Mouse (Mus musculus): ENCODE results near the gene Neurl1a.

Gene Neurl1a

DNA sequence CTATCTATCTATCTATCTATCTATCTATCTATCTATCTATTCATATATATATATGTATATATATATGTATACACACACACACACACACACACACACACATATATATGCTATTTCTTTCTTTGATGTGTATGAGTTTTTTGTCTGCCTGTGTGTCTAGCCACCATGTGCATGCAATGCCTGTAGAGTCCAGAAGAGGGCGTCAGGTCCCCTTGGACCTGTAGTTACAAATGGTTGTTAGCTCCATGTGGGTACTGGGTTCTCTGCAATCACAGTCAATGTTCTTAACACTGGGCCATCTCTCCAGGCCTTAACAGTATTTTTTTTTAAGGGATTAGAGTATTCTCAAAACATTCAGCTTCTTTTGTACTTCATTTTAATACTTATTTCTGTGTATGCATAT is 34.9 kb downstream of the Neurl1a start:
- DNase-seq (ENCODE audit: low read depth): no peak

DNA sequence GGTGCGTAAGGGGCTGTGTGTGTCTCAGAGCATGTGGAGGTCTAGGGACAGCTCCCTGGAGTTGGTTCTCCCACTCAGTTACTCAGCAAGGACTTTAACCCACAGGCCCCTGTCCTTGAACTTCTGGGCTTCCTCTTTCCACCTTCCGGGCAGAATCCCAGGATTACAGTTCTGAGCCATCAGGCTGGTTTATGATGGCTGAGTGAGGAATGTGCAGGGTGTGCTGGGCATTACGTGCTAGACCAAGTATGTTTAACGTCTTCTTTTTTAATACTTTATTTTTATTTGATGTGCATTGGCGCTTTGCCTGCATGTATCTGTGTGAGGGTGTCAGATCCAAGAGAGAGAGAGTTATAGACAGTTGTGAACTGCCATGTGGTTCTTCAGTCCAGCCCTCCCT is 38.1 kb downstream of the Neurl1a start:
- no peak for DNase-seq (ENCODE audit: low read depth)

DNA sequence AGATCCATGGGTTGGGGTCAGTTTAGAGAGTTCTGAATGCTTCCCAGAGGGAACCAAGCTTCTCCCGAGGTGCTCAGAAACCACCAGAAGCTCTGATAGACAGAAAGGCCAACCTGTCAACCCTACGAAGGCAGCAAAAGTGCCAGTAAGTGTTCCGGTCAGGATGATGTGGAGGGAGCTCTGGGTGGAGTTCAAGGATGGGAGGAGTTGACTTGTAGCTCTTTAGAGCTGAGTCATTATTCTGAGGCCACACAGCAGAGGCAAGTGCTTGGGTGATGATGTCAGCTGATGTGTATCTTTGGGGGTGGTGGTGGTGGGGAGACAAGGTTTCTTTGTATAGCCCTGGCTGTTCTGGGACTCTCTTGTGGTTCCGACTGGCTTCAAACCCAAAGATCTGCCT is 41.0 kb downstream of the Neurl1a start:
- DNase-seq (ENCODE audit: low read depth): peak; percentile 69

DNA sequence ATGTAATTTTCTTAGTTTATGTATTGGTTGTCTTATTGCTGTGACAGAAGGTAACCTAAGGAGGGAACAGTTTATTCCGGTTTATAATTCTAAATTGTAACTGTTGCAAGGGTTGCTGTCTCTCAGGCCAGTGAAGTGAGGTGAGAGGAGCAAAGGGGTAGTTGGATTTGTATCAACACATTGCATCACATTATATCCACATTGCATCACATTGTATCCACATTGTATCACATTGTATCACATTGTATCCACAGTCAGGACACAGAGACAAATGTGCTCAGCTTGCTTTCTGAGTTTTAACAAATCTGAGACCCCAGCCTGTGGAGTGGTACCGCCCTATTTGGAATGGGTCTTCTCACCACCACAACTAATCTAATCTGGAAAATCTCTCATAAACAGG is 41.6 kb downstream of the Neurl1a start:
- no peak for DNase-seq (ENCODE audit: low read depth)

DNA sequence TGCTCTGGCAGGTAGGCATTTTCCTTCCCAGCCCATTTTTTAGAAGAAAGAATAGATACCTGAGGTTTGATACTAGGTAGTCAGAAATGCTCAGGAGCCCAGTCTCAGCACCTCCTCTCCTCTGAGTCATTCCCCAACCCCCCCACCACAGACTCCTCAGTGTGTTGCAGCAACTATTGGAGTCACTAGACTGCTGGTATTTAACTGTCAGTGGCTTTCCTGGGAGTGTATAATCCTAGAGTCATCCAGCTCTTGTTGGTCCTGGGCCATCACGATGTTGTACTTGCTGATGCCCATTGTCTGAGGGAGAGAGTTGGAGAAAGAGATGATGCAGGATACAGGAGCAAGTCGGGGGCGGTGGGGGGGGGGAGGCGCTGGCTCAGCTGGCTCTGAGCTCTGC is 42.4 kb downstream of the Neurl1a start:
- no peak for DNase-seq (ENCODE audit: low read depth)

DNA sequence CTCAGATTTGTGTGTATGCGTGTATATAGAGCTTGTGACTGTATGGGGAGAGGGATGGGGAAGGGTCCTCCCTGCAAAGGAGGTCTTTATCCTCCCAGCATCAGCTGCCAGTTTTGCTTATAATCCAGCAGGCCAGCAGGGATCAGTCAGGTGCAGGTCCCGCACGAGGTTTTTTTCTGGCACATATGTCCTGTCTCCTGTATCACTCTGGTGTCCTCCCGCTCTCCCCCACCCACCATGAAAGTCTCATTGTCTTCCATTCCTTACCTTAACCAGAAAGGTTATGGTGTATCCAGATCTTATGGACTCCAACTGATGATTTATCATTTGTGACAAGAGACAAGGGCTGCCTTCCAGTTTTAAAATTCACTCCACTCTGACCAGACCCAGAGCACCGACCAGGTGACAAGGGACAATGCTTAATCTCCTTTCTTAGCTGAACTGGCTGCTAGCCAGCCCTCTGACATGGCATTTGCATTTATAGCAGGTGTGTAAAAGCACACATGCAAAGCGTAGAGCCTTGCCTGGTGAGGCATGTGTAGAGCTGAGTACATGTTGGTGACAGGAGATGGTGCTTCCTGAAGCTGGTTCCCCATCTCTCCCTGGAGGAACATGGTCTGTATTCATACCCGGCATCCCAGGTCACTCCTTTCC is 43.0 kb downstream of the Neurl1a start:
- no peak for DNase-seq (ENCODE audit: low read depth)

DNA sequence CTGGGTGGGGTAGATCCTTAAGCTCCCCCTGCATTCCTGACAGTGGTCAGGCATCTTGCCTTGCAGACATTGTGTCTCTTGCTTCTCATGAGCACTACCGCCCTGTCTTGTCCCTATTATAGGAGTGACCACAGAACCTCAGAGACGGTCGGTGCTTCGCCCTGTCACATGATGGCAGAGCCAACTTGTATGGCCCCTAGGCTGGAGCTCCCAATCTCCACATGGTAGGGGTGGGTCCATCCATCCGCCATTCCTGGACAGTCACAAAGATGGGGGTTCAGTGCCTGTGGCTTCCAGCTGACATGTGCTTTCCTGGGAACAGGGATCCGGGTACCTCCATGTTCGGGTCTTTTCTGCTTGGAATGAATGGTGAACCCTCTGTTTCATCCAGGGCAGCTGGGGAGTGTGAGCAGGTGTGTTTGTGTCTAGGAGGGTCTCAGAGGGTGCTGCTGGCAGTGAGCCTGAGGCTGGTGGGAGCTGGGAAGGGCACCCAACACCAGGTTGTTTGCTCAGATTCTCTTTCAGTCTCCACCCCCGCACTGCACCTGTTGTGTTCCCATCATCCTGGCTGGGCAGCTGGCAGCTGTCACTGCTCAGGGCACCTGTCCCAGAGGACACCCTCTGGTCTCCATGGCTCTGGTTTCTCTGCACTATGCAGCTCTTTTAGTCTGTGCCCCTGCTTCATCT is 43.7 kb downstream of the Neurl1a start:
- no peak for DNase-seq (ENCODE audit: low read depth)

DNA sequence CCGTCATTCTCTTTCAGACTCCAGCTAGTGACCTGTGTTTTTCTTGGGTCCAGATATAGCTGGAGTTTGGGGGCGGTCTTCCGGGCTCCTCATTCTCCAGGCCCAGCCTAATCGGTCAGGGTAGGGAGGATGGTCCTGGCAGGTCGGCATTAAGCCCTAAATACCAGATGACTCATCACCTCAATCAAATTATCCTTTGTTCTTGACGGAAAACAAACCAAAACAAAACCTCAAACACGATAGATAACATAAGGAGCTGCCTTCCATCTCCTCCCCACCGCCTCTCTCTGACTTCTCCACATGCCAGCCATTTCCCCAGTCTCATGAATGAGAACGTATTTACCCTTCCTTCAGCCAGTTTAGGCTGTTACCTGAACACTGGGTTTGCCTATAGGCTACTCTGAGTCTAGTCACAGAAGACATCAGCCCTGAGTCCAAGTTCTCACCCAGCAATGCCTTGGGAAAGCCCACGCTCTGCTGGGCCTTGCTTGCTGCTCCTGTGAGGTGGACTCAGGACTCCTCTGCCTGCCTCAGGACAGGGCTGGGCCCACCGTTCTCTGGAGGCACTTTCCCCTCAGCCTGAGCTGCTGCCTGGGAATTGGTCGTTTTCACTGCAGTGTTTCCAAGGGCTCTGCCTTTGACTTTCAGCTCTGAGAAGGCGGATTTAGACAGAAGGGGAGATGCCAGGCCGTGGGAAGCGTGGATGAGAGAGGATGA is 44.4 kb downstream of the Neurl1a start:
- DNase-seq (ENCODE audit: low read depth): no peak

DNA sequence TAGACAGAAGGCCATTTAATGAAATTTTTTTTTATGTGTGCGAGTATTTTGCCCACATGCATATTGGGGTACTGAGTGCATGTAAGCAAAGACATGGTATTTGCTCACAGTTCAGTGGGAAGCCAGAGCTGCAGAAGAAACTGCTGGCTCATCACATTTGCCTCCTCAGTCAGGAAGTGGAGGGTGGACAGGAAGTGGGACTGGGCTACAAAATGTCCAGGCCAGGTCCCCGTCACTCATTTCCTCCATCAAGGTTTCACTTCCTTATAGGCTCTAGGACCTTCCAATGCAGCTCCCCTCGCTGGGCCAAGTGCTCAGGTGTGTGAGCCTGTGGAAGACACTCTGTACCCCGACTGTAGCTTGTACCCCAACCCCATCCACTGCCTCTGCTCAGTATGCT is 46.1 kb downstream of the Neurl1a start:
- no peak for DNase-seq (ENCODE audit: low read depth)

DNA sequence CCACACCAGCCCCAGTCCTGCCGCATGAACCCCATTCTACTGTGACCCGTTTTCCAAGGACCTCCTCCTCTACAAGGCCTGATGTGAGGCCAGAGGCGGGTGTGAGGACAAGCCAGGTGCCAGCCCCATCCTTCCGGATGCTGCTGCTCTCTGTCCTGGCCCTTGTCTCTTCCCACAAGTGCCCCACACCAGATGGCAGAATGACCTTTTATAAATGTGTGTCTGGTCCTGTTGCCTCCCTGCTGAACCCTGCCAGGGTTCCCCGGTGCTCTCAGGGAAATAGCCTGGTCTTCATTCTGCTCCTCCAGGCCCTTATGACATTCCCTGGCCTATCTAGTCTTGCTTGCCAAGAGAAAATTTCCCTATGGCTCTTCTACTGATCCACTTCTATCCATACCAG is 47.2 kb downstream of the Neurl1a start:
- DNase-seq (ENCODE audit: low read depth): no peak

DNA sequence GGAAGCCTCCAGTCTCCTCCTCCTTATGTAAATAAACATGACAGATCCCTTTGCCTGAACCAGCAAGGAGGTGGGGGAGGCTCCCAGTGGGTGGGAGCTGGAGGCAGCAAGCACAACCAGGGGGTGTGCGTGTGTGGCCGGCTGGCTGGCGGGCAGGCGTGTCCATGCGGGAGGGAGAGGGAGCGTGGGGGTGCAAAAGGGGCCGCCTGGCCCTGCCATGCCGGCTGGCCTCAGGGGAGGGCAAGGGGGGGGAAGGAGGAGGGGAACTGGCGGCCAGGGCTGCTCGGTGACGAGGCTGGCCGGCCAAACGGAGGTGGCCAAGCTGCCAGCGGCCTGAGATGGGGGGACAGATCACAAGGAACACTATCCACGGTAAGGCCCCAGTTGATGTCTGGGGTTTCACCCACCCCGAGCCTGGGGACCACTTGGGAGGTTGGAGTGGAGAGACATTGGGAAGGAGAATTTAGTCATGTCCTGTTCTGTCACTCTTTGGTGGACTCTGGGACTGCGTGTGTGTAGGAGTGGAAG is 50.2 kb downstream of the Neurl1a start:
- DNase-seq (ENCODE audit: low read depth): no peak

DNA sequence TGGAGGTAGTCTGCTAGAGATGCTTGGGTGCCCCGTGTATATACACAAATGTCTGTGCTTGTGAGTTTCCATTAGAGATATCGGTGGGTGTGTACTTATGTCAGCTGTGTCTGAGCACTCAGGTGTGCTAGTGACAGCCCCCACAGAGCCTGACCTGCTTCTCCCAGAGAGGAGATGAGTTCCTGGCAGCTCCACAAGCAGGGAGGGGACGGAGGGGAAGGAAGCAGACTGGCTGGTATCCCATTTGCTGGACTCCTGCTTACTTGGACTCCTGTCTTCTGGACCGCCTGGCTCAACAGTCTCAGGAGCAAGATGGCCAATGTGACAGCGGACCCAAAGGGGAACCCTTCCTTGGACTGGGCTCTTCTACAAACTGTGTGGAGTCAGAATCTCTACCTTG is 50.8 kb downstream of the Neurl1a start:
- DNase-seq (ENCODE audit: low read depth): no peak

DNA sequence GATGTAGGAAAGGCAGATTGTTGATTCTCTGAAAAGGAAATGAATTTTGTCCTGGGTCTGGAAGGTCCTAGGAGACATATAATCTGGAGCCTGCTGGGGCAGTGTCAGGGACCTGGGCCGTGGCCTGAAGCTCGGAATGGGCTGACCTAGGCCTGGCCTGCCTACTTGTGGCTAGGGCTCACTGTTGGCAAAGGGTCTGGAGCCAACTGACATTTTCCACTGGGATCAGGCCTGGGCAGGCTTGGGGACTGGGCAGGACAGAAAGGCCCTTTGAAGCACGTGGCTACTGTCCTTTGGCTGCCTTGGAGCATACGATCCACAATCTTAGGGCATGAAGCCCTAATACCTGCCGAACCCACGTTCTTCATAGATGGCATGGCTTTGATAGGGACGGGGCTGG is 51.5 kb downstream of the Neurl1a start:
- DNase-seq (ENCODE audit: low read depth): no peak

DNA sequence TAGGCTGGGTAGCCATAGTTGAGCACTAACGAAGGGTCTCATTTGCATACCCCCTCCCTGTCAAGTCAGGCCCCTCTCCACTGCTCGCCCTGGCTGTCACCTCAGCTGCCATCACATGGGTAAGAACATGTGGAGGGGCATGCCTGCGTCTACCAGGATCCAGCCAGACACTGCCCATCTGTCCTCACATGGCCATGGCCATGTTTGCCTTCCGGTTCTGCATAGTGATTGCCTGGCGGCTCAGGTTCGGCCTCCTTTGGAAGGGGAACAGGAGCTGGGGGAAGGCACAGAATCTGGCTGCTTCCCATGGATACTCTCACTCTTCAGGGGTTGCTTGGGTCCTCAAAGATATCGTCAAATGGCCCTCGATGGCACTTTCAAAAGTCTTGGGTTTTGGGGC is 52.1 kb downstream of the Neurl1a start:
- DNase-seq (ENCODE audit: low read depth): no peak

DNA sequence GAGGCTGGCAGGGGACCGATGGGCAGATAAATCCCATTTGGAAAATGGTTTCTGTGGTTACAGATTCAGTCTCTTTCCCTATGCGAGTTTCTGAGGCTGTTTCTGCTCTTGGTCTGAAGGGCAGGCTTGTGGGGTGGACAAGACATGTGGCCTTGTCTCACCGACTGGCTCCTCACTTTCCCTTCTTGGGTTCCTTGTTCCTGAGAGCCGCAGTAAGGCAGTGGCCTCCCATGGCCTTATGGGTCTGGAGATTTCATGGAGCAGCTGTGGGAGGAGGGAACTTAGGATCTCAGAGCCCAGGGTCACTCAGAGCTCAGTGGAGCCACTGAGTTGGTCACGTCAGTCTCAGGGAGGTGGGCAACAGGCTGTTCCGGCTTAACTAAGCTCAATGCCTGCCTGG is 52.8 kb downstream of the Neurl1a start:
- no peak for DNase-seq (ENCODE audit: low read depth)

DNA sequence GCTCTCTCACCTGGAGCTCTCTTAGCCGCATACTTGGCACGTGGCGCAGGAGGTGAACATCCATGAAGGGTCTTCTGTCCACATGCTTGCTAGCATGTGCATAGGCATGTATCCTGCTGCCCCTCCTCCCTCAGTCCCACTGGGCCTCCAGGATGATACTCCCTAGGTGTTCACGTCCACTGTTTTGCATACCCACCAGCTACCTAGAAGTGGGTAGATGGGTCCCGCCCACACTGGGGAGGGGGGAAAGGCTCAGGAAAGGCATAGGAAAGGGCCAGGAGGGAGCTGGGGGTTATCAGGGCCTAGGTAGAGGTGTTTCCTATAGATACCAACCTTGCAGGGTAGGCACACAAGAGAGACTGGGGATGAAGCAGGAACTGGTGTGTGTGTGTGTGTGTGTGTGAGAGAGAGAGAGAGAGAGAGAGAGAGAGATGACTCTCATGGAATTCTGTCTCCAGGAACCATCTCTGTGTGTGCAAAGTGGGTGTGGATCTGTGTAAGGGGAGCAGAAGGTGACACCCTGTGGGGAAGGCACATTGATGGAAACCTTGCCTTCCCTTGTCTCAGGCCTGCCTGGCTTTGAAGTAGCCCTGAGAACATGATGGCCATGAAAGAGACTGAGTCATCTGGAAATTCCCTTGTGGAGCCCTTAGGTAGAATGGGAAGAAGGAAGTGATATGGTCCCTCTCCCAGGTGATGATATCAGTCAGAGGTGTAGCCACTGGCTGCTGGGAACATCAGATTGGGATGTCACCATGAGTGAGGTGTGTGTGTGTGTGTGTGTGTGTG is 53.7 kb downstream of the Neurl1a start:
- DNase-seq (ENCODE audit: low read depth): no peak

DNA sequence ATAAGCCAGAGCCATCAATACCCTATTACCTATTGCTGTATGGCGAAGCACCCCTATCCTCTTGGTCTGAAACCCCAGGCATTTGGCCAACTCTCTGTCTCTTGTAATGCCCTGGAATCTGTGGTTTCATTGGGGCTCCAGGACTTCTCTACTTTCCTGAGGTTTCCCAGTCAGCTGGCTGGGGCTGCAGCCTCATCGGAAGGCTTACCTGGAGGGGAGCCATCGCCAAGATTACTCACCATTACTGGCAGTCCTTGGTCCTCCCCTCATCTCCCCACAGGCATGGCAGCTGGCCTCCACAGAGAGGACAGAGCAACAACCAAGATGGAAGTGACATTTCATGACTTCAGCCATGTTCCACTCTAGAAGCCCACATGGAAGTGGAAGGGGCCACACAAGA is 54.5 kb downstream of the Neurl1a start:
- DNase-seq (ENCODE audit: low read depth): peak; percentile 50

DNA sequence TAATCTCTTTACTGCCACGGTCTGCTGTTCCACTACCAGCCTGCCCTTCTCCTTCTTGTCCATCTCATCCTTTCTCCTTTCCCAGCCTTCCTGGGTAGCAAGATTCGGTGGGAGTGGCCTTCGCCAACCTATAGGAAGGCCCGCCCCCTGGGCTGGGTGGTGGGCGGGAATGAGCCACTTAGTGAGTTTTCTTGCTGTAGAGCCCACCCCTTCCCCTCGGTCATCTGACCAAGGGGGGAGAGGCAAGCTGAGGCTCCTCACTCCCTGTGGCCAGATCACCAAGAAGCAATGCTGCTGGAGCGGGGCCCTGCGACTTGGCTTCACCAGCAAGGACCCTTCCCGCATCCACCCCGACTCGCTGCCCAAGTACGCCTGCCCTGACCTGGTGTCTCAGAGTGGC is 61.5 kb downstream of the Neurl1a start:
- DNase-seq (ENCODE audit: low read depth): no peak

DNA sequence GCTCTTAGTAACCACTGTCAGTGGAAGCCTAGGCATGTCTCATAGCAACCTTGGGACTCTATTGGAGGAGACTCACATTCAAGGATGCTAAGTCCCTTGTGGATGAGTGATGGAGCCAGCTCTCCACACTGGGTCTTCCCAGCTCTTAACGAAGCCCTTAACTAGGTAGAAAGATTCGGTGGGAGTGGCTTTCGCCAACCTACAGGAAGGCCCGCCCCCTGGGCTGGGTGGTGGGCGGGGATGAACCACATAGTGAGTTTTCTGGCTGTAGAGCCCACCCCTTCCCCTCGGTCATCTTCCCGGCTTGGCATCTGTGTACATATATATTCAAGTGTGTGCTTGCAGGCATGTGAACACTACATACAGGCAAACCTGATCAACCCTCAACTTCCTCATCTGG is 62.3 kb downstream of the Neurl1a start:
- DNase-seq (ENCODE audit: low read depth): no peak

DNA sequence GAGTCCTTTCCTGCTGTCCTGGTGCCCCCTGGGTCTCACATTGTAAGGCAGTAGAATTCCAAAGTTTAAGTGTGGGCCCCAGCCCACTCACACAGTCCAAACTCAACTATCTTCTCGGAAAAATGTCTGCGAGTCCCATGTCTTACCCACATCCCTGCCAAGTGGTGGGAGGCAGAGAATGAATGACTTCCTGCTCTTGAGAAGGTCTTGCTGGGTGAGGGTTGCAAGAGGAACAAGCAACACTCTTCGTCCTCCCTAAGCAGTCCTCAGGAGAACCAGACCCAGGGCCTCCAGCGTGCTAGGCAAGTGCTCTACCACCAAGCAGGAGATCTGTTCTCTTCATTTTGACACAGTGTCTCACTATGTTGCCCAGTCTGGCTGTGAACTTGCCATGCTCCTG is 63.6 kb downstream of the Neurl1a start:
- no peak for DNase-seq (ENCODE audit: low read depth)

DNA sequence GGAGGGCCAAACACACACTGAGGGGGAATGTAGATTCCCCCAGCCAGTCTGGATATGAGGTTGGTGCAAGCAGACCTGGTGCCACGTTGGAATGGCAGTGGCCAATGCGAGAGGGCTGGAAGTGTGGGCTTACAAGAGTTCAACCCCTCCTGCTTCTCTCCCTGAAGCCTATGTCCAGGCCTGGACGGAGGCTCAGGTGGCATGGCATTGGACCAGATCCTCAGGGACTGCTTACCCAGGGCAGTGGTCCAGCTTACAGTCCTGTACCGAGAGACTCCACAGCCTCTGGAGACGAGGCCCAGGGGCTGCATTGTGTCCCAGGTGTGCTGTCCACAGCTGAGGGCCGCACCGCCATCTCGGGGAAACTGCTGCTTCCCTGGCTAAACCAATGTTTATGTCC is 66.9 kb downstream of the Neurl1a start:
- no peak for DNase-seq (ENCODE audit: low read depth)

DNA sequence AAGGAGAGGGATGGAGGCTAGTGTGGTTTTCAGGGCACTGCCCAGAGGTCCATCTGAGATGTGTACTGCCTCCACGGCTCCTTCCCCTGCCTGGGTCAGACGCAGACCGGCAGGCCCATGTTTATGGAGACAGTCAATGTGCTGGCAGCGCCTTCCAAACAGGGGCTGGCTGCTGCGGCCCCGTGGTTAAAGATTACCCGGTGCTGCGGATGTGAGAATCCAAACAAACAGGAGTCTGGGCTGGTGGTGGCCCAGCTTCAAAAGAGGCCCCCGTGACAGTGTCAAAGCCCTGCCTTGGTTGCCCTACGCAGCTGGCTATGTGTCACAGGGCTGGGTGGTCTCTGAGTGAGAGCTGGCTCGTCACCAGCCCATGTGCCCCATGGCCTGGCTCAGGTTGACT is 69.2 kb downstream of the Neurl1a start:
- DNase-seq (ENCODE audit: low read depth): no peak

DNA sequence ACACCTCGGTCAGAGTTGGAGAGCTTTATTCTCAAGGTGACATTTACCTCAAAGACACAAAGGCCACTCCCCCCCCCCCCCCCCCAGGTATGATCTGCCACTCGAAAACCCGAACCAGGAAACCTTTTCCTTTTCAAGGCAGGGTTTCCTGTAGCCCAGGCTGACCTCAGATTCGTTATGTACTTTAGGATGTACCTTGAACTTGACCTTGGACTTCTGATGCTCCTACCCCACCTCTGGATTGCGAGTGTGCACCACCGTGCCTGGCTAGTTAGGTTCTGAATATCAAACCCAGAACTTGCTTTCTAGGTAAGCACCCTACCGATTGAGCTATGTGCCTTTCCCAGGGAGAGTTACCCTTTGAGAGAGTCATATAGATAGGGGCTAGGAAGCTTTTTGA is 69.7 kb downstream of the Neurl1a start:
- DNase-seq (ENCODE audit: low read depth): no peak
